Comparison of ENCODE assay signal across 29 mouse cellular contexts in the genomic region with DNA sequence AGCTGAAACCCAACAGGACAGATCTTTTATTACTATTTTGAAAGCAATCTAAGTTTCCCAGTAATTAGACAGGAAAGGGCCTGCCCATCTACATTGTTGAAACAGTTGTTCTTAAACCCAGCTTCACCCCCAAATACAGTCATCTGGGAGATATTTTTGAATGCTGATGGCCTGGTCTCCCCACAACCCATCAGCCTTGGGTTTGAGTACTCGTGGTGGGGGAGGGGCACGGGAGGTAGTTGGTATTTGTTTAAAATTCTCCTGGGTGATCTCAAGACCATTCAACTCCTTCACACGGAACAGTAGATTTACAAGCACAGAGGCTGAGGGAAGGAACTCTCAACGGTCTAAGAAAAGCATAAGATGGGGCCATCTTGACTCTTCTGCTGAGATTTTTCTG. TPM values are rescaled to one million over a fixed set of nuclear protein-coding genes. Genes with fewer than 3 reads are reported as not detected.
A peak's percentile ranks its signal among the peaks of the same experiment; 100 is the strongest.
DNase-seq lines count a peak whose midpoint lies in the region; ATAC-seq and TF ChIP-seq lines count a peak whose summit lies in the region.
"Had no signal": no experiment of that assay in that cellular context is flagged by ENCODE, and none has a peak within 500 bp of the region (broad histone marks: within the 10 kb centered on the region; RNA-seq: fewer than 3 reads in every experiment).

No protein-coding gene starts in this region.

- H3K4me1 ChIP-seq in erythroblast, embryonic 14.5 days (ENCODE audit: control insufficient read depth) = peaks cover 83% of the 10 kb centered on the region
- H3K4me1 ChIP-seq in liver, embryonic 14.5 days (replicated peaks; ENCODE audit: control insufficient read depth in 2 of 2, insufficient read depth in 2 of 2, low read length in 1 of 2) = peaks cover 40 to 47% of the 10 kb centered on the region in 2 experiments
- peaks cover 14% of the 10 kb centered on the region for H3K4me1 ChIP-seq in liver, postnatal 0 days (ENCODE audit: insufficient read depth)
- H3K4me1 ChIP-seq: embryonic facial prominence, embryonic 13.5 days; heart, embryonic 10.5 days had no signal

- 47% methylated on average over 4 of the region's 4 CpGs for WGBS in liver, embryonic 14.5 days (ENCODE audit: insufficient replicate concordance)
- 55% methylated on average over 4 of the region's 4 CpGs for whole genome bisulfite sequencing in liver, postnatal 0 days (ENCODE audit: insufficient replicate concordance)

- H3K27me3 ChIP-seq in erythroblast, embryonic 14.5 days (ENCODE audit: control insufficient read depth) = no peaks in the 10 kb centered on the region
- H3K27me3 ChIP-seq in liver, embryonic 14.5 days (ENCODE audit: control insufficient read depth, insufficient read depth, low read length) = no peaks in the 10 kb centered on the region
- no peaks in the 10 kb centered on the region for H3K27me3 ChIP-seq in liver, postnatal 0 days (ENCODE audit: insufficient read depth, low read length)
- H3K27me3 ChIP-seq: embryonic facial prominence, embryonic 13.5 days; heart, embryonic 13.5 days had no signal

- TF ChIP-seq CTCF in liver, embryonic 14.5 days (IDR thresholded peaks at IDR 0.05; ENCODE audit: low read depth) = no peak
- no peak for TF ChIP-seq CTCF in liver, postnatal 0 days (IDR thresholded peaks at IDR 0.05; ENCODE audit: low read depth)

- H3K9me3 ChIP-seq in erythroblast, embryonic 14.5 days (ENCODE audit: control insufficient read depth, low read length) = no peaks in the 10 kb centered on the region
- no peaks in the 10 kb centered on the region for H3K9me3 ChIP-seq in liver, embryonic 14.5 days (ENCODE audit: control insufficient read depth, low read length)
- no peaks in the 10 kb centered on the region for H3K9me3 ChIP-seq in liver, postnatal 0 days (ENCODE audit: low read length)
- H3K9me3 ChIP-seq: embryonic facial prominence, embryonic 10.5 days; embryonic facial prominence, embryonic 13.5 days; G1E; heart, embryonic 10.5 days; heart, embryonic 13.5 days had no signal

- ATAC-seq in erythroblast, adult 5-6 weeks (replicated peaks; ENCODE audit: low FRiP score, poor library complexity, severe bottlenecking) = no peak
- ATAC-seq in liver, embryonic 14.5 days (ENCODE audit: insufficient read depth) = no peak
- ATAC-seq in liver, postnatal 0 days = no peak
- ATAC-seq: activated CD4-positive, CD25-positive, alpha-beta regulatory T cell, adult 4 months; forebrain, embryonic 14.5 days; forebrain, postnatal 0 days; hindbrain, postnatal 0 days; inflammation-experienced regulatory T-cells, adult 6 months had no signal

- no peak for TF ChIP-seq EP300 in liver, embryonic 14.5 days (IDR thresholded peaks at IDR 0.05; ENCODE audit: low read depth)
- no peak for TF ChIP-seq EP300 in liver, postnatal 0 days (IDR thresholded peaks at IDR 0.05; ENCODE audit: low read depth)

- intact Hi-C loops in left cerebral cortex, postnatal 10 days (cut with DNase I) = no loop called here

- peak overlapping the region; percentile 62 for H3K27ac ChIP-seq in liver, embryonic 14.5 days
- H3K27ac ChIP-seq in liver, postnatal 0 days (ENCODE audit: low read depth) = no peak overlapping the region
- H3K27ac ChIP-seq: embryonic facial prominence, embryonic 10.5 days; embryonic facial prominence, embryonic 13.5 days; gastrocnemius, adult 2 months; heart, embryonic 10.5 days; heart, embryonic 13.5 days; hindbrain, embryonic 14.5 days; hindbrain, postnatal 0 days had no signal

- H3K36me3 ChIP-seq in erythroblast, embryonic 14.5 days (ENCODE audit: control insufficient read depth) = peaks cover 98% of the 10 kb centered on the region
- peaks cover 56% of the 10 kb centered on the region for H3K36me3 ChIP-seq in liver, embryonic 14.5 days (replicated peaks; ENCODE audit: control insufficient read depth, insufficient read depth, low read depth)
- H3K36me3 ChIP-seq in liver, postnatal 0 days (replicated peaks; ENCODE audit: insufficient read depth, low read length) = peaks cover 31% of the 10 kb centered on the region
- H3K36me3 ChIP-seq: embryonic facial prominence, embryonic 10.5 days; embryonic facial prominence, embryonic 13.5 days; heart, embryonic 10.5 days; heart, embryonic 13.5 days had no signal

- peak overlapping the region; percentile 20 for H3K9ac ChIP-seq in liver, embryonic 14.5 days (replicated peaks)
- H3K9ac ChIP-seq in liver, postnatal 0 days (replicated peaks) = no peak overlapping the region
- H3K9ac ChIP-seq: embryonic facial prominence, embryonic 13.5 days; forebrain, postnatal 0 days; heart, embryonic 13.5 days; hindbrain, embryonic 14.5 days had no signal

- H3K4me2 ChIP-seq in liver, embryonic 14.5 days (ENCODE audit: low read depth) = peak overlapping the region; percentile 54
- peak overlapping the region; percentile 37 for H3K4me2 ChIP-seq in liver, postnatal 0 days (ENCODE audit: low read depth, low read length)
- H3K4me2 ChIP-seq: embryonic facial prominence, embryonic 13.5 days; heart, embryonic 13.5 days; hindbrain, embryonic 14.5 days had no signal

- DNase-seq in Muller cell, postnatal 12 days (ENCODE audit: inconsistent ontology term) = peak; percentile 36
- DNase-seq in liver, embryonic 14.5 days (ENCODE audit: low read depth in 3 of 3, low spot score in 3 of 3) = no peak
- no peak for DNase-seq in liver, postnatal 0 days
- no peak for DNase-seq in heart, adult 9 months (ENCODE audit: low spot score in 2 of 2)
- DNase-seq in adrenal gland, adult 8-10 months = no peak
- DNase-seq in left cerebral cortex, postnatal 10 days (ENCODE audit: extremely low spot score in 1 of 2, low spot score in 2 of 2) = no peak
- DNase-seq: adrenal gland, postnatal 10 days; adrenal gland, postnatal 36 days; cerebellum, adult 18-20 months; cerebellum, adult 9-10 months; cerebellum, postnatal 14 days; forebrain, postnatal 0 days; gastrocnemius, adult 2 months; gastrocnemius, postnatal 14 days; heart, adult 18-20 months; heart, postnatal 14 days; heart, postnatal 4 days had no signal

- peak overlapping the region; percentile 49 for H3K4me3 ChIP-seq in erythroblast, embryonic 14.5 days (replicated peaks)
- 0 out of 4 replicates have a peak overlapping the region, but pooled peaks of 1 of the 2 experiments have one; percentile 3 for H3K4me3 ChIP-seq in liver, embryonic 14.5 days (ENCODE audit: insufficient read depth in 1 of 2, low read depth in 2 of 2, low read length in 2 of 2)
- no peak overlapping the region for H3K4me3 ChIP-seq in liver, postnatal 0 days (ENCODE audit: low read depth, low read length)
- H3K4me3 ChIP-seq: embryonic facial prominence, embryonic 10.5 days; embryonic facial prominence, embryonic 13.5 days; gastrocnemius, adult 2 months; heart, embryonic 10.5 days; heart, embryonic 13.5 days had no signal

RNA-seq across cellular contexts. Expression of gene Itga4, which starts 13.6 kb away (rescaled TPM):
- 1.3 and 1.7 TPM in 2 replicates for polyA plus RNA-seq in erythroblast, embryonic 14.5 days (2012)
- total RNA-seq in erythroblast, adult 5-6 weeks (2015; ENCODE audit: low replicate concordance) = 241 and 252 TPM in 2 replicates
- 298 and 384 TPM in 2 replicates for total RNA-seq in erythroblast, adult 5-6 weeks (2017; ENCODE audit: low replicate concordance)
- 18.2 and 18.6 TPM in 2 replicates for polyA plus RNA-seq in liver, embryonic 14.5 days (2012; rRNA removed)
- polyA plus RNA-seq in liver, embryonic 14.5 days (2014; fragmentation: Nextera tagmentation; extraction: Ambion mirVana) = 27.0 and 27.6 TPM in 2 replicates
- 8.3 and 10.2 TPM in 2 replicates for polyA plus RNA-seq in liver, postnatal 0 days (2015; fragmentation: Nextera tagmentation; extraction: Ambion mirVana)
- total RNA-seq in adrenal gland, adult 8-10 months (2022) = 1 to 10 TPM; 1.7 to 5.7 (median 3.3) TPM
- 10 to 100 TPM; 12.2 to 12.3 TPM for total RNA-seq in left cerebral cortex, postnatal 10 days (2021)

Comparison
In these comparisons a context has a peak if more than half of its experiments do, and no peak if none do; other contexts are left out.
1. RNA of gene Itga4, which starts 13.6 kb away (total RNA-seq): 241 to 384 TPM in erythroblast, adult 5-6 weeks; 12.2 to 12.3 TPM in left cerebral cortex, postnatal 10 days and 1.7 to 5.7 TPM in adrenal gland, adult 8-10 months; every median in the first group is over 10 times any median in the second.